Mouse (Mus musculus) left cerebral cortex, adult 18-20 months (tissue): ENCODE data around the gene Abhd4. TPM values are rescaled to one million over a fixed set of nuclear protein-coding genes. Genes with fewer than 3 reads are reported as not detected.
"Not testable (repeated sequence)": the region's sequence is repeated elsewhere in the genome, so short reads cannot be mapped to it uniquely, and the experiment has no call there.

ENCODE experiments used
- DNase-seq, 2 experiments: peaks; one replicate each; pipeline ENCODE4 v3.0.0; 2021 to 2022; ENCODE audit warnings: low spot score in 2 of 2, mixed read lengths in 1 of 2
- total RNA-seq, 2 experiments: library from RNA; stranded (reverse); gene quantifications; 2 replicates each; pipeline ENCODE4 v1.2.3; 2021

Gene Abhd4
- total RNA-seq, 2 experiments from 2014 or later, result 42.8 to 46.2 TPM

GRCm38 (mm10) chr14:54222289-54222727, 31.7 kb upstream of the Abhd4 start:
- no peak for DNase-seq

- no peak for DNase-seq
Measured at GRCm38 (mm10) chr14:54223315-54224063, 30.5 kb upstream of the Abhd4 start.

- DNase-seq, result no peak
Measured at GRCm38 (mm10) chr14:54224064-54224417, 29.9 kb upstream of the Abhd4 start.

GRCm38 (mm10) chr14:54224484-54225467, 29.2 kb upstream of the Abhd4 start:
- no peak for DNase-seq

- DNase-seq, result no peak
Measured at GRCm38 (mm10) chr14:54225725-54226124, 28.3 kb upstream of the Abhd4 start.

- no peak for DNase-seq
Measured at GRCm38 (mm10) chr14:54226911-54227811, 26.8 kb upstream of the Abhd4 start.

- DNase-seq, result peak; percentile 65 to 74
Measured at GRCm38 (mm10) chr14:54227911-54228451, 26.0 kb upstream of the Abhd4 start.

- no peak for DNase-seq
Measured at GRCm38 (mm10) chr14:54228501-54228900, 25.5 kb upstream of the Abhd4 start.

GRCm38 (mm10) chr14:54228933-54229713, 24.9 kb upstream of the Abhd4 start:
- DNase-seq, result no peak

GRCm38 (mm10) chr14:54229849-54230248, 24.1 kb upstream of the Abhd4 start:
- DNase-seq, result not testable (repeated sequence)

GRCm38 (mm10) chr14:54230638-54231150, 23.3 kb upstream of the Abhd4 start:
- DNase-seq, result no peak

- DNase-seq, result no peak
Measured at GRCm38 (mm10) chr14:54231176-54231956, 22.6 kb upstream of the Abhd4 start.

GRCm38 (mm10) chr14:54232143-54232542, 21.8 kb upstream of the Abhd4 start:
- no peak for DNase-seq

GRCm38 (mm10) chr14:54232811-54233558, 21.0 kb upstream of the Abhd4 start:
- no peak for DNase-seq

- no peak for DNase-seq
Measured at GRCm38 (mm10) chr14:54233559-54234143, 20.3 kb upstream of the Abhd4 start.

- no peak for DNase-seq
Measured at GRCm38 (mm10) chr14:54234231-54235040, 19.6 kb upstream of the Abhd4 start.
